Mouse (Mus musculus) neural tube, embryonic 12.5 days (tissue): ENCODE measurements around the gene Mettl25. TPM values are rescaled to one million over a fixed set of nuclear protein-coding genes. Genes with fewer than 3 reads are reported as not detected.

Experiments
- ATAC-seq: fragments of 200-750 bp; cut with Nextera tagmentation; 2 replicates; pipeline ENCODE4 v1.8.0; 2017; ENCODE audit warnings: low read depth, mild to moderate bottlenecking, moderate TSS enrichment, moderate library complexity; ENCODE audit not compliant: low FRiP score
- H3K27ac ChIP-seq: fragments of 300-500 bp; sonication (generic); 2 replicates; pipeline ENCODE4 v1.5.1; 2016
- H3K27me3 ChIP-seq: fragments of 300-500 bp; sonication (generic); replicated peaks from 2 replicates; pipeline ENCODE4 v1.6.1; 2016; ENCODE audit warnings: mild to moderate bottlenecking
- H3K36me3 ChIP-seq: fragments of 300-500 bp; sonication (generic); 2 replicates; pipeline ENCODE4 v1.6.1; 2016; ENCODE audit warnings: mild to moderate bottlenecking
- H3K4me1 ChIP-seq: fragments of 300-500 bp; sonication (generic); 2 replicates; pipeline ENCODE4 v1.6.1; 2016
- H3K4me2 ChIP-seq: fragments of 300-500 bp; sonication (generic); replicated peaks from 2 replicates; pipeline ENCODE4 v1.6.1; 2016; ENCODE audit warnings: mild to moderate bottlenecking
- H3K4me3 ChIP-seq: fragments of 300-500 bp; sonication (generic); 2 replicates; pipeline ENCODE4 v1.5.1; 2016
- H3K9ac ChIP-seq: fragments of 300-500 bp; sonication (generic); 2 replicates; pipeline ENCODE4 v1.6.1; 2016; ENCODE audit warnings: mild to moderate bottlenecking
- H3K9me3 ChIP-seq: fragments of 300-500 bp; sonication (generic); 2 replicates; pipeline ENCODE4 v1.6.1; 2016; ENCODE audit warnings: mild to moderate bottlenecking
- WGBS: fragments of 180-500 bp; shearing (Covaris S2); methylation state at CpG from one replicate; pipeline ENCODE4 v1.1.7; 2016; 5-methylcytosine and 5-hydroxymethylcytosine counted together
- polyA plus RNA-seq: library from polyadenylated mRNA; unstranded; fragments of >200 nt; fragmentation: Nextera tagmentation; extraction: Ambion mirVana; gene quantifications from 2 replicates; pipeline ENCODE4 v1.2.1, GENCODE M21; 2016

The Mettl25 gene
- polyA plus RNA-seq, 1 experiment from 2014 or later = 13.1 TPM

GRCm38 (mm10) chr10:105793776-105794552 is 47.2 kb downstream of the Mettl25 start:
- Histone ChIP-seq H3K4me3 (no peak overlapping the region), H3K4me1 (no peaks in the 10 kb centered on the region)
- WGBS = 83% methylated on average over 15 of the region's 15 CpGs

GRCm38 (mm10) chr10:105788744-105789486 is 52.3 kb downstream of the Mettl25 start:
- 0 out of 2 replicates have a peak, but pooled peaks cover 3% of the 10 kb centered on the region for H3K36me3 ChIP-seq
- no peak overlapping the region for H3K9ac ChIP-seq
- no peaks in the 10 kb centered on the region for H3K4me1 ChIP-seq
- ATAC-seq = peak; percentile 94
- H3K4me3 ChIP-seq = no peak overlapping the region
- no peaks in the 10 kb centered on the region for H3K9me3 ChIP-seq
- no peak overlapping the region for H3K27ac ChIP-seq
- H3K4me2 ChIP-seq = no peak overlapping the region
- no peaks in the 10 kb centered on the region for H3K27me3 ChIP-seq
- WGBS = 68% methylated on average over 17 of the region's 17 CpGs

More at GRCm38 (mm10) chr10:105793776-105794552, 47.2 kb downstream of the Mettl25 start:
- Histone ChIP-seq H3K36me3 (peaks cover 4% of the 10 kb centered on the region; the same call in 1 of the 2 replicates), H3K4me2 (no peak overlapping the region), H3K9ac (no peak overlapping the region), H3K27ac (no peak overlapping the region), H3K9me3 (no peaks in the 10 kb centered on the region), H3K27me3 (no peaks in the 10 kb centered on the region)
- no peak for ATAC-seq

GRCm38 (mm10) chr10:105783766-105784165 is 57.4 kb downstream of the Mettl25 start:
- Histone ChIP-seq H3K9ac (no peak overlapping the region), H3K27me3 (no peaks in the 10 kb centered on the region), H3K36me3 (0 out of 2 replicates have a peak, but pooled peaks cover 3% of the 10 kb centered on the region), H3K9me3 (no peaks in the 10 kb centered on the region), H3K4me1 (no peaks in the 10 kb centered on the region), H3K4me2 (no peak overlapping the region), H3K27ac (no peak overlapping the region), H3K4me3 (no peak overlapping the region)
- no peak for ATAC-seq
- 87% methylated on average over 8 of the region's 8 CpGs for WGBS

- no peaks in the 10 kb centered on the region for H3K27me3 ChIP-seq
- no peak overlapping the region for H3K9ac ChIP-seq
- H3K9me3 ChIP-seq = no peaks in the 10 kb centered on the region
- no peak overlapping the region for H3K4me3 ChIP-seq
- no peak overlapping the region for H3K27ac ChIP-seq
- ATAC-seq = peak; percentile 75; the same call in 1 of the 2 replicates
- 13% methylated on average over 6 of the region's 6 CpGs for WGBS
- H3K4me1 ChIP-seq = no peaks in the 10 kb centered on the region
- no peaks in the 10 kb centered on the region for H3K36me3 ChIP-seq
- no peak overlapping the region for H3K4me2 ChIP-seq
Measured at GRCm38 (mm10) chr10:105774382-105774781, 66.8 kb downstream of the Mettl25 start.

- 91% methylated on average over 9 of the region's 9 CpGs for WGBS
- Histone ChIP-seq H3K36me3 (no peaks in the 10 kb centered on the region), H3K4me3 (no peak overlapping the region), H3K4me1 (no peaks in the 10 kb centered on the region), H3K9ac (no peak overlapping the region), H3K9me3 (no peaks in the 10 kb centered on the region), H3K27ac (no peak overlapping the region), H3K4me2 (no peak overlapping the region), H3K27me3 (no peaks in the 10 kb centered on the region)
- ATAC-seq = peak; percentile 45; the same call in 1 of the 2 replicates
Measured at GRCm38 (mm10) chr10:105772821-105773302, 68.3 kb downstream of the Mettl25 start.

GRCm38 (mm10) chr10:105763959-105764358 is 77.2 kb downstream of the Mettl25 start:
- Histone ChIP-seq H3K27me3 (no peaks in the 10 kb centered on the region), H3K27ac (no peak overlapping the region), H3K4me2 (no peak overlapping the region), H3K9me3 (no peaks in the 10 kb centered on the region), H3K4me1 (peaks cover 3% of the 10 kb centered on the region; the same call in 1 of the 2 replicates), H3K4me3 (no peak overlapping the region), H3K9ac (no peak overlapping the region), H3K36me3 (no peaks in the 10 kb centered on the region)
- 88% methylated on average over 2 of the region's 2 CpGs for WGBS
- no peak for ATAC-seq

- Histone ChIP-seq H3K4me3 (no peak overlapping the region), H3K27me3 (no peaks in the 10 kb centered on the region), H3K4me1 (peaks cover 3% of the 10 kb centered on the region; the same call in 1 of the 2 replicates), H3K9me3 (no peaks in the 10 kb centered on the region), H3K27ac (no peak overlapping the region), H3K36me3 (no peaks in the 10 kb centered on the region), H3K4me2 (no peak overlapping the region), H3K9ac (no peak overlapping the region)
- 23% methylated on average over 2 of the region's 2 CpGs for WGBS
- peak; percentile 77 for ATAC-seq
Measured at GRCm38 (mm10) chr10:105760460-105760859, 80.7 kb downstream of the Mettl25 start.

- ATAC-seq = no peak
- H3K4me3 ChIP-seq = no peak overlapping the region
- H3K36me3 ChIP-seq = no peaks in the 10 kb centered on the region
- no peak overlapping the region for H3K9ac ChIP-seq
- H3K4me2 ChIP-seq = no peak overlapping the region
- H3K4me1 ChIP-seq = peaks cover 3% of the 10 kb centered on the region; the same call in 1 of the 2 replicates
- no peak overlapping the region for H3K27ac ChIP-seq
- WGBS = 74% methylated on average over 7 of the region's 7 CpGs
- H3K9me3 ChIP-seq = no peaks in the 10 kb centered on the region
- no peaks in the 10 kb centered on the region for H3K27me3 ChIP-seq
Measured at GRCm38 (mm10) chr10:105760046-105760445, 81.1 kb downstream of the Mettl25 start.

- H3K36me3 ChIP-seq = no peaks in the 10 kb centered on the region
- H3K27me3 ChIP-seq = no peaks in the 10 kb centered on the region
- H3K4me2 ChIP-seq = no peak overlapping the region
- H3K4me1 ChIP-seq = no peaks in the 10 kb centered on the region
- H3K4me3 ChIP-seq = no peak overlapping the region
- WGBS = 79% methylated on average over 5 of the region's 5 CpGs
- no peak overlapping the region for H3K9ac ChIP-seq
- H3K27ac ChIP-seq = no peak overlapping the region
- no peak for ATAC-seq
- H3K9me3 ChIP-seq = no peaks in the 10 kb centered on the region
Measured at GRCm38 (mm10) chr10:105753831-105754605, 87.2 kb downstream of the Mettl25 start.

- 86% methylated on average over 1 of the region's 1 CpGs for WGBS
- H3K9me3 ChIP-seq = no peaks in the 10 kb centered on the region
- no peak overlapping the region for H3K27ac ChIP-seq
- no peak overlapping the region for H3K9ac ChIP-seq
- no peaks in the 10 kb centered on the region for H3K36me3 ChIP-seq
- H3K27me3 ChIP-seq = no peaks in the 10 kb centered on the region
- H3K4me2 ChIP-seq = no peak overlapping the region
- no peak for ATAC-seq
- no peak overlapping the region for H3K4me3 ChIP-seq
- no peaks in the 10 kb centered on the region for H3K4me1 ChIP-seq
Measured at GRCm38 (mm10) chr10:105746019-105746418, 95.2 kb downstream of the Mettl25 start.

- Histone ChIP-seq H3K9ac (no peak overlapping the region), H3K4me2 (no peak overlapping the region), H3K4me3 (no peak overlapping the region), H3K27ac (no peak overlapping the region), H3K4me1 (no peaks in the 10 kb centered on the region), H3K36me3 (no peaks in the 10 kb centered on the region), H3K27me3 (no peaks in the 10 kb centered on the region), H3K9me3 (no peaks in the 10 kb centered on the region)
- WGBS = 65% methylated on average over 6 of the region's 6 CpGs
- no peak for ATAC-seq
Measured at GRCm38 (mm10) chr10:105741736-105742135, 99.4 kb downstream of the Mettl25 start.

- Histone ChIP-seq H3K4me1 (no peaks in the 10 kb centered on the region), H3K9ac (no peak overlapping the region), H3K9me3 (no peaks in the 10 kb centered on the region), H3K4me2 (no peak overlapping the region), H3K27ac (no peak overlapping the region), H3K4me3 (no peak overlapping the region), H3K36me3 (no peaks in the 10 kb centered on the region), H3K27me3 (no peaks in the 10 kb centered on the region)
- WGBS = 85% methylated on average over 5 of the region's 5 CpGs
- ATAC-seq = no peak
Measured at GRCm38 (mm10) chr10:105738942-105739341, 102.2 kb downstream of the Mettl25 start.
